Mouse (Mus musculus): Measurements from ENCODE around the gene Rad51b. TPM values are rescaled to one million over a fixed set of nuclear protein-coding genes. Genes with fewer than 3 reads are reported as not detected.

The Rad51b gene
- polyA plus RNA-seq, 1 experiment from 2014 or later, result 7.7 TPM

- Histone ChIP-seq H3K4me2 (no peak overlapping the region), H3K9me3 (no peaks in the 10 kb centered on the region), H3K36me3 (replicated peaks) (no peaks in the 10 kb centered on the region), H3K27me3 (no peaks in the 10 kb centered on the region), H3K27ac (peak overlapping the region; percentile 76), H3K4me1 (peaks cover 54% of the 10 kb centered on the region), H3K4me3 (replicated peaks) (no peak overlapping the region), H3K9ac (no peak overlapping the region)
- ATAC-seq (ENCODE audit: low FRiP score), result peak; percentile 50; the same call in 1 of the 2 replicates
- 16% methylated on average over 8 of the region's 8 CpGs for WGBS
Observed at GRCm38 (mm10) chr12:79507141-79507681, 210.1 kb downstream of the Rad51b start.

GRCm38 (mm10) chr12:79511454-79512204, 214.5 kb downstream of the Rad51b start:
- no peaks in the 10 kb centered on the region for H3K27me3 ChIP-seq
- H3K4me3 ChIP-seq (replicated peaks), result no peak overlapping the region
- H3K4me1 ChIP-seq, result peaks cover 26% of the 10 kb centered on the region
- no peak for ATAC-seq (ENCODE audit: low FRiP score)
- no peak overlapping the region for H3K27ac ChIP-seq
- H3K9me3 ChIP-seq, result no peaks in the 10 kb centered on the region
- no peak overlapping the region for H3K4me2 ChIP-seq
- 60% methylated on average over 11 of the region's 11 CpGs for WGBS
- H3K9ac ChIP-seq, result no peak overlapping the region
- H3K36me3 ChIP-seq (replicated peaks), result no peaks in the 10 kb centered on the region

- Histone ChIP-seq H3K9me3 (no peaks in the 10 kb centered on the region), H3K27ac (no peak overlapping the region), H3K4me3 (replicated peaks) (no peak overlapping the region), H3K4me2 (no peak overlapping the region), H3K4me1 (peaks cover 18% of the 10 kb centered on the region), H3K36me3 (replicated peaks) (no peaks in the 10 kb centered on the region), H3K27me3 (no peaks in the 10 kb centered on the region), H3K9ac (no peak overlapping the region)
- ATAC-seq (ENCODE audit: low FRiP score), result no peak
- 86% methylated on average over 10 of the region's 10 CpGs for WGBS
Observed at GRCm38 (mm10) chr12:79512205-79512886, 215.3 kb downstream of the Rad51b start.

DNA sequence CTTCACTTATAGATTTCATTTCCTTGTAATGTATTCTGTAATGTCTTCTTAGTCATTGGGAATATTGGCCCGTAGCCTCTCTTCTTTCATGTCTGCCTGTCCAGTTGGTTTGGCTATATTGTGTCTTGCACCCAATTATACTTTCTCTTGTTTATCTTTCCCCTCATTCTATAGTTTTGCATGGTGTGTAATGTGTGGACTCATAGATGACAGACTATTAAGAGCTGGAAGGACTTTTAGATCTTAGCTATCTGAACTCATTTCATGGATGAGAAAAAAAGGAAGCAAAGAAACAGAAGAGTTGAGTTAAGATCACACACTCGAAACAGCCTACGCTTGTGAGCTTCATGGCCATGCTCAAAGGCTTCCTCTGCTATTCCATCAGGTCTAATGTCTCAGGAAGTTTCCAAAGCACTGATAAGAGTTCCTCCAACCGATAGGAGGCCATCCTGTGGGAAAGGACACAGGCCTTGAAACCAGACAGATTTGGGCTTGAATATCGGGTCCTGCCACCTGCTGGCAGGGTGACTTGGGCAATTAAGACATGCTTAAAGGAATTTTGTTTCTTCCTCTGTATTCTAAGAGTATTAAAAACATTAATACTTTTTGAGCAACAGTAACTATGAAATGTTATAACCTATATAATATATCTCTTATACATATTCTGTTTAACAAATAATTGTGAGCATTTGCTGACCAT, 216.1 kb downstream of the Rad51b start:
- no peak for ATAC-seq (ENCODE audit: low FRiP score)
- WGBS, result 94% methylated on average over 5 of the region's 5 CpGs

DNA sequence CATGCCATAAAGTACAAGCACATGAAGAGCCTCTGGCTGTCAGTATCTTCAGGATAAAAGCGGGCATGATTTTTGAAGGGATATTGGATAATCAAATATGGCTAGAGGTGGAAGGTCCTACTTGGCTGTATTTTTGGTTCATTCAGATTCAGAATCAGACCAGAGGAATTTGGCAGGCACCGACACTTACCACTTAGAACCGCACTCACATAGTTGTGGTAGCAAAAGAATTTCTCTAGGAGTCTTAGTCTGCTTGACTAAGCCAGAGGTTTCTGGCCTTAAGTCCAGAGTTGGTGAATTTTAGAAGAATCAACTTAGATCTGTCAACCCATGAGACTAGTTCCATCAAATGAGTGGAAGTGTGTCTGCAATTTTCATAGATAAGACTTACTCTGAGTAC, 217.6 kb downstream of the Rad51b start:
- no peaks in the 10 kb centered on the region for H3K36me3 ChIP-seq (replicated peaks)
- peaks cover 15% of the 10 kb centered on the region for H3K4me1 ChIP-seq
- H3K9me3 ChIP-seq, result no peaks in the 10 kb centered on the region
- H3K4me2 ChIP-seq, result no peak overlapping the region
- H3K27me3 ChIP-seq, result no peaks in the 10 kb centered on the region
- no peak overlapping the region for H3K27ac ChIP-seq
- WGBS, result 95% methylated on average over 3 of the region's 3 CpGs
- no peak overlapping the region for H3K4me3 ChIP-seq (replicated peaks)
- no peak for ATAC-seq (ENCODE audit: low FRiP score)
- H3K9ac ChIP-seq, result no peak overlapping the region

More for the DNA sequence above, 216.1 kb downstream of the Rad51b start:
- H3K4me2 ChIP-seq, result no peak overlapping the region
- peaks cover 15% of the 10 kb centered on the region for H3K4me1 ChIP-seq
- H3K36me3 ChIP-seq (replicated peaks), result no peaks in the 10 kb centered on the region
- H3K9me3 ChIP-seq, result no peaks in the 10 kb centered on the region
- no peaks in the 10 kb centered on the region for H3K27me3 ChIP-seq
- no peak overlapping the region for H3K27ac ChIP-seq
- H3K9ac ChIP-seq, result no peak overlapping the region
- no peak overlapping the region for H3K4me3 ChIP-seq (replicated peaks)

- Histone ChIP-seq H3K4me2 (no peak overlapping the region), H3K4me3 (replicated peaks) (no peak overlapping the region), H3K36me3 (replicated peaks) (no peaks in the 10 kb centered on the region), H3K27me3 (no peaks in the 10 kb centered on the region), H3K4me1 (0 out of 2 replicates have a peak, but pooled peaks cover 8% of the 10 kb centered on the region), H3K9me3 (no peaks in the 10 kb centered on the region), H3K27ac (peak overlapping the region; percentile 53; the same call in 1 of the 2 replicates), H3K9ac (no peak overlapping the region)
- ATAC-seq (ENCODE audit: low FRiP score), result peak; percentile 58; the same call in 1 of the 2 replicates
- WGBS, result 16% methylated on average over 1 of the region's 1 CpGs
Observed at GRCm38 (mm10) chr12:79522374-79522773, 225.3 kb downstream of the Rad51b start.

DNA sequence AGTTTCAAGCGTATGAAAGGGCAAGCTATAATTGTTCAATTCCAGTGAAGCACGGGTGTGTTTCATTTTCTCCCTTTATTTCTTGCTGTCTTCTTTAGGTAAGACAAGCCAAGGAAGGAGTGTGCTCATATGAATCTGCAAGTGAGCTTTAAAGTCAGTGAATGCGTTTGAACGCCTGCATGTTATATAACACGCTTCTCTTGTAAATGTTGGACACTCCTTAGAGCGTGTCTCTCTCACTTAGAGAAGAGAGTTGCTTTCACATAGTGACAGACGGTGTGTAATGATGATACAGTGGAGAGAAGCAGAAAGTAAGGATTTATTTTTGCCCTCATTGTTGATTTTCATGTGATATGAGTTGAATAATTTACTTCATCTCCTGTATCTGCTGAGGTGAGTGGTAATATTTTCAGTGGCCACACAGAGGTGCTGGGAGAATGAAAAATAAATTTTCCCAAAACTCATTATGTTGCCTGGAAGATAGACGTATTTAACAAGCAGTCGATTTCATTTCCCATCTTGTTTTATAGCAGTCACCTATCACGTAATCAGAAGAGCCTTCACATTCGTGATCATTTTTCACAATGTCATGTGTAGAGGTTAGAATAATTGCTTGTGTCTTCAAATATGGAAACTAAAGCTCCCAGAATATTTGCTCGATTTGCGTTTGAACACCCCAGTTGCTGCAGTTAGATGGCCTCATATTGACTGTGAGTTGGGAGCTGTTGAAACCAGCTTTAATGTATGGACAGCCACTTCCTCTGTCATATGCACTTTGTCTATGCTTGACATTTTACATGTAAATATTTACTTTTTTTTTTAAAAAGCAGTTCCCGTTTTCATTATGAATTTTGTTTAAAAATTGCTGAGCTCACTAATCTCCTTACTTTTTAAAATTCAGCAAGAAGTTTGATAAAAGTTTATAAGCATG, 228.1 kb downstream of the Rad51b start:
- Histone ChIP-seq H3K36me3 (replicated peaks) (no peaks in the 10 kb centered on the region; the same call in 1 of the 2 replicates), H3K27ac (no peak overlapping the region), H3K4me1 (peaks cover 13% of the 10 kb centered on the region), H3K9me3 (no peaks in the 10 kb centered on the region), H3K4me2 (no peak overlapping the region), H3K4me3 (replicated peaks) (no peak overlapping the region), H3K27me3 (no peaks in the 10 kb centered on the region), H3K9ac (no peak overlapping the region)
- ATAC-seq (ENCODE audit: low FRiP score), result no peak
- WGBS, result 81% methylated on average over 14 of the region's 14 CpGs

- no peaks in the 10 kb centered on the region for H3K27me3 ChIP-seq
- no peaks in the 10 kb centered on the region for H3K9me3 ChIP-seq
- H3K4me3 ChIP-seq (replicated peaks), result no peak overlapping the region
- ATAC-seq (ENCODE audit: low FRiP score), result no peak
- H3K36me3 ChIP-seq (replicated peaks), result no peaks in the 10 kb centered on the region; the same call in 1 of the 2 replicates
- H3K27ac ChIP-seq, result no peak overlapping the region
- H3K9ac ChIP-seq, result no peak overlapping the region
- WGBS, result 28% methylated on average over 8 of the region's 8 CpGs
- H3K4me2 ChIP-seq, result no peak overlapping the region
- H3K4me1 ChIP-seq, result peaks cover 19% of the 10 kb centered on the region
Observed at GRCm38 (mm10) chr12:79525872-79526271, 228.8 kb downstream of the Rad51b start.

GRCm38 (mm10) chr12:79527222-79527621, 230.1 kb downstream of the Rad51b start:
- no peak overlapping the region for H3K9ac ChIP-seq
- ATAC-seq (ENCODE audit: low FRiP score), result no peak
- WGBS, result 80% methylated on average over 3 of the region's 3 CpGs
- peaks cover 27% of the 10 kb centered on the region for H3K4me1 ChIP-seq
- no peak overlapping the region for H3K4me2 ChIP-seq
- no peaks in the 10 kb centered on the region for H3K9me3 ChIP-seq
- H3K36me3 ChIP-seq (replicated peaks), result no peaks in the 10 kb centered on the region; the same call in 1 of the 2 replicates
- H3K4me3 ChIP-seq (replicated peaks), result no peak overlapping the region
- H3K27me3 ChIP-seq, result no peaks in the 10 kb centered on the region
- no peak overlapping the region for H3K27ac ChIP-seq

DNA sequence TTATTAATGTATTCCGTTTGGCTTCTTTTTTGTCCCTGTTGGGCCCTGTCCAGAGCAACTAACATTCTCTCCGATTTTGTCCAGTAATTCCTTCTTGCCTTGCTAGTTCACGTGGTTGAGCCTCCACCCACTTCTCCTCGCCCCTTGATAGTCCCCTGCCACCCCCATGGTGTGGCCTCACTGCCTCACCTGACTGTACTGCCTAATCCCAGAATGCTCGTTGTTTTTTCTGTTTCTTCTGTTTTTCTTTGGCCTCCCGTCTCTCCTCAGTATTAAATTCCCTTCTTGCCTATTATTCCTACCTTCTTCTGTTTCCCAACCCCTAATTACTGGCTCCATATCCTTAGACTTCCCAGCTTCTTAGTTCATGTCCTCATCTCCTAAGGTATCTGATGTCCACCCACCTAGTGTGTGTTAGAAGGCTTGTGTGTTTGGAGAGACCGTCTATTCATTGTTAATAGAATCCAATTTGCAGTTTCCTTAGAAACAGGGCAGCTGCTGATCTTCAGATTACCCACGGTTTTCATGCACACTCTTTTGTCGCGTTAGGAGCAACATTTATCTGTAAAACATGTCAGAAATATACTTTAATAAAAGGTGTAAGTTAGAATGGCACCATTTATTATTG, 233.3 kb downstream of the Rad51b start:
- Histone ChIP-seq H3K9ac (no peak overlapping the region), H3K4me3 (replicated peaks) (no peak overlapping the region), H3K27ac (0 out of 2 replicates have a peak overlapping the region, but pooled peaks have one; percentile 8), H3K36me3 (replicated peaks) (no peaks in the 10 kb centered on the region; the same call in 1 of the 2 replicates), H3K4me2 (no peak overlapping the region), H3K4me1 (peaks cover 35% of the 10 kb centered on the region), H3K9me3 (no peaks in the 10 kb centered on the region), H3K27me3 (peaks cover 5% of the 10 kb centered on the region)
- WGBS, result 27% methylated on average over 10 of the region's 10 CpGs
- no peak for ATAC-seq (ENCODE audit: low FRiP score)

All from forebrain, embryonic 12.5 days (tissue).